Mouse (Mus musculus) ovary, postnatal 10 days (tissue): ENCODE results near the gene Khdc1a.
"Not testable (repeated sequence)": the region's sequence is repeated elsewhere in the genome, so short reads cannot be mapped to it uniquely, and the experiment has no call there.

Source experiments
- DNase-seq: peaks from one replicate; pipeline ENCODE4 v3.0.0; 2022; ENCODE audit warnings: low spot score

Khdc1a gene

DNA sequence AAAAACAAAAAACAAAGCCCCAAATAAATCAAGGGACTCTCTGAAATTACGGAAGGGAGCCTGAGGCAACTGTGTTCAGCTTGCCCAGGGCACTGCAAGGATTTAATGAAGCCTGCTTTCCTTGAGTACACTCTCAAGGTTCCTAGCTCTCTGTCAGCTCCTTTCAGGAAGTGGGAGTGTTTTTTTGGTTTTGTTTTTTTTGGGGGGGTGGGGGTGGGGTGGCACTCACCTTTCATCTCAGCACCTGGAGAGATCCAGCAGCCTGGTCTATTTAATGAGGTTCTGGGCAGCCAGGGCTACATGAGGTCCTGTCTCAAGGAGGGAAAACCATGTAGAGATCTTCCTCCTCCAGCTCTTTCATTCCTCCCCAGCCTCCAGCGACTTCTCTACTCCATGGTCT is at the start of gene Khdc1a:
Gene Khdc1a, plus strand, starts transcription at position 301 of the 400 bp plus-strand sequence.
- no peak for DNase-seq

DNA sequence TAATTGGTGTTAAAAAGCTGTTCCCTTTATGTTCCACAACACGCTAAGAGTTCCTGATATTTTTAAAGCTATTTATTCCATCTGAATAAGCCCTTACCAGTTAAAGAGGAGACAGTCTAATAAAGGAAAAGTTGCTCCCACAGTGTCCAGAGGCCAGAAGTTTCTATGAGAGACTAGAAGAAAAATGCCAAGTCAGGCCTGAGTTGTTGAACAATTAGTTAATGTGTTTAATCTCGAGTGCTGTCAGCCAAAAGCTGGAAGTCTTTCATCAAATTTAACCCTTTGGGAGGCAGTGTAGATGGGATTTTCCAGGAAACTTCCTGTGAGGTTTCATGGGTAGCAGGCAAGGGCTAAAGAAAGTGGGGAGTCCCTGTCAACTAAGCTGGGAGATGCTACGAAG is 49.6 kb upstream of the Khdc1a start:
- DNase-seq = no peak

DNA sequence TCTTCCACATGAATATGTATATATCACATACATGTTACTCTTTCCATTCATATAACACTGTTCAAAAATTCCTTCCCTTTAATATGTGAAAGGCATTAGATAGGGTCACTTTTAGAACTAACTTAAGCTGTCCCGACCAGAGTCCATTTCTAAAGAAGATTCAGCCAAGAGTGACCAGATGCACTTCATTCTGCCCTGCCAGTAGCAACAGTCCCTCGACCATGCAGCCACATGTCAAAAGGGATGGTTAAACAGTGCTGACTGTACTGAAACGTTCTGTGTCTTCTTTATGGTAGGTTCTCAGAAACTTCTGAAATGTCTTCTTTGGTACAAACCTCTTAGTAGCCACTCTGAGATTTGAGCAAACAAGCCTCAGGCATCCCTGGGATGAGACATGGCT is 47.8 kb upstream of the Khdc1a start:
- DNase-seq = no peak

DNA sequence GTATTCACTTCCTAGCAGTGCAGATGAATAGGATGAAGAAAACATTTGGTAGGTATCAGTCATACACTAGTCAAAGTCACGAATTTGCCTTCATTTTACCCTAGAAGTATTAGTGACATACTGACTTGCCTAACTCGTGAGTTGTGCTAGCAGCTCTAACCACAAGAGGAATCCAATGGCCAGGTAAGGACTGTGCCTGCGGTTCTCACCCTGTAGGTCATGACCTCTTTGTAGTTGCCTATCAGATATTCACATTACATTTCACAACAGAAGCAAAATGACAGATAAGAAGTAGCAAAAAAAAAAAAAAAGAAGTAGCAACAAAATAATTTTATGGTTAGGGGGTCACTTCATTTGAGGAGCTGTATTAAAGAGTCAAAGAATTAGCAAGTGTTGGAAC is 45.3 kb upstream of the Khdc1a start:
- DNase-seq = no peak

DNA sequence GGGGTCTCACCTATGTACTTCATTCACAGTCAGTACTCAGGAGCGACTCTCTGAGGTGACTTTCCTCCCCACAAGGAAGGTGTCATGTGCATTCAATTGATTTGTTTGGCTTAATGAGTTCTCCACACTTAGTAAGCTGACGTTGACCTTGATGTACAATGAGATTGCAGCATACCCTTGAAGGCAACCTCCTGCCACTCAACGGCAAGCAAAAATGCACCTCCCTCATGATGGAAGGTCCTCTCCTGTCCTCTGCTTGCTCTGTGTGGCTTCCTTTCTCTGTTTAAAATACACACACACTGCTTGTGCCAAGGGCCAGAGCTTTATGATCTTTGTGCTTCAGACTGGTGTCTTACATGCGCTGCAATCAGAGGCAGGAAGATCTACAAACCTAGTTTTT is 44.8 kb upstream of the Khdc1a start:
- no peak for DNase-seq

DNA sequence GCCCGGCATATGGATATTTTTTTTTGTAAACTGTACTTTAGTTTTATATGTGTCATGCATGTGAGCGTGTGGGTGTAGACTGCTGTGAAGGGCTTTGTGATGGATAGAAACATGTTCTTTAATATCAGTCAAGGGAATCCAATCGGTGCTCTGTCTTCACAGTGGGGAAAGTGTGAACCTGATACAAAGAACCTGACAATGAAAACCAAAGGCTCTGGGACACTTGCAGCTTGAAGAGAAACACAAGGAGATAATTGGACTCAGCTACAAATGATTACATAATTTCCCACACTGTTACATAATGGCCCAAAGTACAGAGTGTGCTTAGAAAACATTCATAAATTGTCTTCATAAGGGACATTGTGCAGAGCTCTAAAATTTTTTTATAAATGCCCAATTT is 44.0 kb upstream of the Khdc1a start:
- DNase-seq = no peak

DNA sequence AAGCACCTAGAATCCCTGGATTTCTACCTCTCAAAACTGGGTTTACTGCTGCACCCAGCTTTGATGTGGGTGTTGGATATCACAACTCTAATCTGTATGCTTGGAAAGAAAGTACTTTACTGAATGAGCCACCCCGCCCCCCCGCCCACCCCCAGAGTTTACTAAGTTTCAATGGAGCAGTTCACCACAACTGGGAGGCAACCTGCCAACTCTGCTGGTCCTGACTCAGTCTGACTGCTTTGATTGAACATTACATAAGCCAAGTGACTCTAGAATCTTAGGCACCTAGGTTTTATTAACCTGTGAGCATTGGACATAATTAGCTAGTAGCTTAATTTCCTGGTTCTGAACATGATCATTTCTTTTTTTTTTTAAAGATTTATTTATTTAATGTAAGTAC is 35.1 kb upstream of the Khdc1a start:
- DNase-seq = no peak

DNA sequence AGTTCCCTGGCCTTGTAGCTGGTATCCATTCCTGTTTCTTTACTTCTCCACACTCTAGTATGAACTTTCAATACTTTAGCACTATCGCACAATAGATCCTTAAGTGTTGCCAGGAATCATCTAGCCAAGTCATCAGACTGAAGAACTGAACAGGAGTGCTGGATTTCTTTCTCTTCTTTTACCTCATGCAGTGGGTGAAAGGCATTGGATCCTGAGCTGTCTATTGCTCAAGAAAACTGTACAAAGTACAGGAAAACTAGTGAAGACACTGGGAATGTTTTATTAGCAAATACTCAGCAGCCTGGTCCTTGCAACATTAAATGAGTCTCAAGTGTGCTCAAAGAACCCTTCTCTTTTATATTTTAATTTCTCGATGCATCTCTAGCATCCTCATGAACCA is 33.7 kb upstream of the Khdc1a start:
- no peak for DNase-seq

DNA sequence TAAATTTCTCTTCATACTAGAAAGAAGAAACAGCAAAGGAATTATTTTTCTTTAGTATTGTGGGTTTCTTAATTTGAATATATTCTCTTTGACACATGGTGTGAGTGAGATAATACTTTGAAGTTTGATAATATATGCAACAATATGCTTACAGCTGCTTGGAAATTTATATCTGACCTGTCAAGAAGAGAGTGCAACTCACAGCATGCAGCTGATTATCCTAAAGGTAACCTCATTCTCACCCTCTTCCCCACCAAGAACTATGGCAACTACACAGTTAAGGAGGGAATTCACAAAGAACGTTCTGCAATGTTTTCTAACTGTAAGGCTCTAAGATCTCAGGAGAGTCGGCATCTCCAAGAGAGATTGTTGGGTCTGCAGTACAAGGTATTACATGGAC is 33.1 kb upstream of the Khdc1a start:
- DNase-seq = no peak

DNA sequence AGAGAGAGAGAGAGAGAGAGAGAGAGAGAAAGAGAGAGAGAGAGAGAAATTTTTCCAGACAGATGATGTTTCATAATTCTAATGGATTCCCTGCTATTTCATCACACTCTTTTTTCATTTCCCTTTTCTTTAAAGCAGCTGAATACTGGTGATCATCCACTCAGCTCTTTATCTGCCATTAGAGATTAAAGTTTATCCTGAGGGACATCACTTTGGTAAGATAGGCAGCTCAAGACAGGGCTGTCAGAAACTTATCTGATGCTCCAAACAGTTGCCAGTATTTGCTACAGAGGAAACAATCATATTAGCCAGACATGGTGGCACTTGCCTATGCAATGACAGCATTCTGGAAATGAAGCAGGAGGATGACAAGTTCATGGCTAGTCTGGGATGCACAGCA is 31.2 kb upstream of the Khdc1a start:
- no peak for DNase-seq

DNA sequence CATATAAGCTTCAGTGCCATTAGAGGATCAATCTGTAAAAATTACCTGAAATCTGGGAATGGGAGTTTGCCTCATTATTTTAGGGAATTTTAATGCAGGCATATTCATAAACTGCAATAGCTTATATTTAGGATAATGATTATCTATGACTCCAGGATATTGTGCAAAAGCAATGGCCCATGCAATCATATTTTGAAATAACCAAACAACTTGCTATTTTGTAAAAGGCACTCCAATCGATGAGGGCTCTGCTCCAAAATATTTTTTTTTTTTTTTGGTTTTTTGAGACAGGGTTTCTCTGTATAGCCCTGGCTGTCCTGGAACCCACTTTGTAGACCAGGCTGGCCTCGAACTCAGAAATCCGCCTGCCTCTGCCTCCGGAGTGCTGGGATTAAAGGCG is 29.2 kb upstream of the Khdc1a start:
- not testable (repeated sequence) for DNase-seq

DNA sequence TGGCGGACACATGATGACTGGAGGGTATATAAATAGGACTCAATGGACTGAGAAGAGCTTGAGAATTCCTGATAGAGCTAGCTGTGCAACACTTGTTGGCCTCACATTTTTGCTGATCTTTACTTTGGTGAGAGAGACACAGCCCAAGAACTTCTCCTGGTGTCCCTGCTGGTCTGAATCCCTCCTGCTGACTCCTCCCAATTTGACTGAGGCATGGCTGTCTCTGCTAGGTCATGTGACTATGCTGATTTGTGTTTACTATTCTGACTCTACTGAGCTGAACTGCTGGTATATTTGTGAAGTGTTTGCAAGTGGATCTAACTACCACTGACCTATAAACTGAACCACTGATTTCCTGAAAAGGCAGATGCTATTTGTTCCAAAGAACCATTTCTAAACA is 27.8 kb upstream of the Khdc1a start:
- DNase-seq = no peak

DNA sequence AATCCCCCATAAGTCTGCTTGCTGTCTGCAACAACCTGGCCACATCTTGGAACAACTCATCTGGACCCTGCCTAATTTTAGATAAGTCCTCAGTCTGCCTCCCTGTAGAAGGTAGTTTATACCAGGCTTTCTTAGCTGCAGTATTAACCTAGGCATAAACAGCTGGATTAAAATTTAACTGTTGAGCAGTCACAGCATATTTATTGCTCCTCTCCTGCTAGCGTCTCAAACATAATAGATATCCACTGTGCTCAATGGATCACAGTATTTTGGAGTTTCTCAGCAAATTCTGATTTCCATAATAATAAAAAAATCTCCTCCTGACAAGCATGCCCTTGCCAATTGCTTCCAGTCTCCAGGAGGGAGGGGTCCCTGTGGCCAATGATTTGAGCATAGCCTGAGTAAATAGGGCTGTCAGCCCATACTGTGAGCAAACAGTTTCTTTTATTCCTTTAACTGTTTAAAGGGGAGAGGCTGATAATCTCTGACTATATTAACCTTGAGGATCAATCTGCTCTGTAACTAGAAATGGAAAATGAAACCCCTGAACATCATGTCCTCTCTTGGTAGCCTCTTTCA is 25.4 kb upstream of the Khdc1a start:
- DNase-seq = no peak

DNA sequence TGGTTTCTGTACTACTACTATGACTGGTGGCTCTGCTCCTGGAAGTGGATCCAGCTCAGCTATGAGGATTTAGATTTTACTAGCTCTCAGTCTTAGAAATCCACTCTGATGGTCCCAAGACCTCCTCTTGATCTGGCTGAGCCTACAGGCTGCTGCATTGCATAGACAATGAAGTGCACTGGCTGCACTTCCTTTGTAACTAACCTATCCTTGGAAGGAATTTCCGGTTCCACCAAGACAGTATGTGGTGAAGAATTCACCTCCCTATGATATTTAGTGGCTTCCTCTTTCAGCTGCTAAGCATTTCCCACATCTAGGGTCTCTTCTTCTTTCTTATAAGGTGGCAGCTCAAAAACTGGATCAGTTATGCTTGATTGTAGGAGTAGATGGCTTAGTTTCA is 24.8 kb upstream of the Khdc1a start:
- no peak for DNase-seq

DNA sequence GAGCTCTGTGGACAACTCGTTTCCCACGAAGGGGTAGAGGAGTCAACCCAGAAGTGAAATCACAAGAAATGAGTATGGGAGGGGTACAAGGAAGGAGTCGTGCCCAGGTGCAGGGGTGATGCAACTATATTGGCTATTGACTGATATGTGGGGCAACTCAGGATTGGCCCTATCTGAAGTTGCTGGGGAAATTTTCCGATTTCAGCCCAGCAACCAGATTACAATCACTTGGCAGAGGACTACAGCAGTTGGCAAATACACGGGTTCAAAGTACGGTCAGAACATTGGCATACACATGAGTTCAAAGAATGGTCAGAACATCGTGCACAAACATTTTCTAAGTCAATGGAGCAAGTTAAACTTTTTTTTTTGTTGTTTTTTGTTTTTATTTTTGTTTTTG is 22.7 kb upstream of the Khdc1a start:
- DNase-seq = no peak

DNA sequence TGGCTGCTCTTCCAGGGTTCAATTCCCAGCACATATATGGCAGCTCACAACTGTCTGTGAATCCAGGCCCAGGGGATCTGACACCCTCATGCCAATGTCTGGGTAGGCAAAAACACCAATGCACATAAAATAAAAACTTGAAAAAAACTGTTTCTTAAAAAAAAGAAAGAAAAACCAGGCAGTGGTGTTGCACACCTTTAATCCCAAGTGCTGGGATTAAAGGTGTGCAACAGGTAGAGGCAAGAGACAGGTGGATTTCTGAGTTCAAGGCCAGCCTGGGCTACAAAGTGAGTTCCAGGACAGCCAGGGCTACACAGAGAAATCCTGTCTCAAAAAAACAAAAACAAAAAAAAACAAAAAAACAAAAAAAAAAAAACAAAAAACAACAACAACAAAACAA is 18.3 kb upstream of the Khdc1a start:
- not testable (repeated sequence) for DNase-seq

DNA sequence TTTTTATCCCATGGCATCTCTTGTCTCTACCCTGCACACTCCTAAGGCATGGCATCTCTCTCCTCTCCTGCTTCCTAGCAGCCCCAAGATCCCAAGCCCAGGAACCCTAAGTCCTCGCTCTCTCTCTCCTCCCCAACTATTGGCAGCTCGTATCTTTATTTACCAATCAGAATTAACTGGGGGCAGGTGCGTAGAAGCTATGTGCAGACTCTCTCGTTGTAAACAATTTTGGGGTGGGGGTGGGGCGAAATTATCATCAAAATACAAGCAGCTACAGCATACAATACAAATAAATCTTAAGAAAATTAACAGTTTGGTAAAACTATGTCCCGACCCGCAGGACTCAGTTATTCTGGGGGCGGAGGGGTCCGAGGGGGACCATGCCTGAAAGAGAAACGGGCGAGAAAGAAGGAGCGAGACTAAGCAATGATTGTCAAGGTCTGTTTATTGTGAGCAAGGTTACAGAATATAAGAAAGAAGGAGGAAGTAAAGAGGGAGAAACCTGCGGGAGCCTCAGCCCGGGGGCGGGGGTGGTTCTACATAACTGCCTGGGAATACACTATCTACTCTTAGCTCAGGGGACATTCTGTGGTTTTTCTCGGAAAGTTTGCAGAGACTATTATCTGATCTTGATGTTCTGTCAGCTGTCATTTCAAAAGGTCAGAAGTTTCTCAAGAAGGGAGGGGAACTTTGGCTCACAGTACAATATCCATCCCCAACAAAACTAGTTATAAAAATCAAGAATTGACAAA is 16.0 kb upstream of the Khdc1a start:
- DNase-seq = no peak

DNA sequence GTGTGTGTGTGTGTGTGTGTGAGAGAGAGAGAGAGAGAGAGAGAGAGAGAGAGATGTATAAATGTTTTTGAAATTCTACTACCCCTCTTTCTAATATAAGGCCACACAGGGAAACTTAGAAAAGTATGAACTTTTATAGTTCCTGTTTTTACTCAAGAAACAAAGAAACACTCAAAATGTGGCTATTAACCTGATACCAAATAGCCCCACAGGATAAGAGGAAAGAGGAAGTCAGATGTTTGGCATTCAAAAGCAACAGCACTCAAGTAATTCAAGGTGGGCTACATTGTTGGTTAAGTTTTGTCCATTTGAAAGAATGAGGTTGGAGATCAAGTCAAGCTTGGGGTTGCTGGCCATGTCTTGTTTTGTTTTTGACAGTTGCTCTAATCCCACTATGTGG is 13.6 kb upstream of the Khdc1a start:
- no peak for DNase-seq

DNA sequence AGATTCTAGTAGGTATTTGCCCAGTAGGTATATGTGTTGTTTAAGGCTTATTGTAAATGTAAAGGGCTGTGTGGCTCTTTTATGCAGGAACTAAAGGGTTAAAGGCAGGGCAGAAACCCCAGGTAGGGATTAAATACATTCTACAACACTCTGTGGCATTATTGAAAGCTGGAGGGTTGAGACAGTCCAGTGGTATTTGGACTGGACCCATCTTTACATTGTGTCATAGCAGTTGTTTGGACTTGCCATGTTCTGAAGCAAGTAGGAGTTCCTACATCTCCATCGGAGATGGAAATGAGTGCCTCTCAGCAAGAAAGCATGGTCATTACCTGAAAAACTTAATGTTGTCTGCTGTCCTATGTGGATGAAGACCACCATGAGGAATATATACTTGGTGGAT is 8.7 kb upstream of the Khdc1a start:
- DNase-seq = no peak

DNA sequence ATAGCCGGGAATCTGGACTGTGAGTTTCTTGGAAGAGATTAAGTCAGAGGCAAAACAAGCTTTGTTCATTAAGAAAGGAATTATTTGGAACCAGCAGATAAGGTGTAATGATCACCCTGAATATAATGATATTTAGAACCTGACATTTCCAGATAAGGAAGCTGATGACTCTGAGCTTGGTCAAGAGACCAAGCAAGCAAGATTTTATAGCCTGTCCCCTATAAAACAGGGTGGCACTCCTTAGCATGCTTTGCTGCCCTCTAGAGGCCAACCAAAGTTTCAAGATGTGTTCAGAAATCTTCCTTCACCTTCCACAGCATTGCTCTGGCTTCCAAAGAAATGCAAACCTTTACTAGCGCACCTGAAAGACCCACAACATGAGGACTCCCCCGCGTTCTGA is 5.2 kb upstream of the Khdc1a start:
- DNase-seq = no peak

DNA sequence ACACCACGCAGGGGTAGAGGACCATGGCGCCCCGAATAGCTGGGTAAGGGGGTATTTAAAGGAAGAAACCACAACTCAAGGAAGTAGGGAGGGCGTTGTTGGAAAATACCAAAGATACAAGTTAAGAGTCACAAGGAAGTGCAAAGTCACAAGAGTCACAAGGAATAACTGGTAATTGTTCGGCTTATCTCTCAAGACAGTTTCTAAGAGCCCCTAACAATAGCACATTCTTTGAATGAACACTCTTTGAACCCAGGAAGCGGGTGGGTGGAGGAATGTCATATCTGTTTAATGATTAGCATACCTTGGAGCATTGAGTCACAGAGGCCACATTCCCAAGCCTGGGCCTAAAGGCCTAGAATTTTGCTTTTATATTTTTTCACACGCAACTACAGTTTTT is 4.7 kb upstream of the Khdc1a start:
- not testable (repeated sequence) for DNase-seq

DNA sequence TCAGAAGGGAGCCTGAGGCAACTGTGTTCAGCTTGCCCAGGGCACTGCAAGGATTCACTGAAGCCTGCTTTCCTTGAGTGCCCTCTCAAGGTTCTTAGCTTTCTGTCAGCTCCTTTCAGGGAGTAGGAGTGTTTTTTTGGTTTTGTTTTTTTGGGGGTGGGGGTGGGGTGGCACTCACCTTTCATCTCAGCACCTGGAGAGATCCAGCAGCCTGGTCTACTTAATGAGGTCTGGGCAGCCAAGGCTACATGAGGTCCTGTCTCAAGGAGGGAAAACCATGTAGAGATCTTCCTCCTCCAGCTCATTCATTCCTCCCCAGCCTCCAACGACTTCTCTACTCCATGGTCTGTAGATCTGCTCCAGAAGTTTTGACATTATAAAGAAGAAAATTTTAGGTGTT is 18.6 kb downstream of the Khdc1a start, which contains the start of gene Khdc1c:
Gene Khdc1c, plus strand, starts transcription at position 301 of the 400 bp plus-strand sequence.
- DNase-seq = not testable (repeated sequence)

DNA sequence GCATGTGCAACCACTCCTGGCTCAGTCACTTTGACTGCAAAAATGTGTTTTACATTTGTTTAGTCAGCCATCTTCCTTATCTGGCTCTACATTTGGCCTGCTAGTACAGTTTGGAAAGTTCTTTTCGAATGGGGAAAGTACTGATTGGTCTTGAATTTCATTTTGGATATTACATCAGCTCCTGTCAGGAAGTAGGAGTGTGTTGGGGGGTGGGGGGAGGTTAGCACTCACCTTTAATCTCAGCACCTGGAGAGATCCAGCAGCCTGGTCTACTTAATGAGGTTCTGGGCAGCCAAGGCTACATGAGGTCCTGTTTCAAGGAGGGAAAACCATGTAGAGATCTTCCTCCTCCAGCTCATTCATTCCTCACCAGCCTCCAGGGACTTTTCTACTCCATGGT is 33.8 kb downstream of the Khdc1a start, which contains the start of gene Khdc1b:
Gene Khdc1b, plus strand, starts transcription at position 301 of the 400 bp plus-strand sequence.
- DNase-seq = no peak

DNA sequence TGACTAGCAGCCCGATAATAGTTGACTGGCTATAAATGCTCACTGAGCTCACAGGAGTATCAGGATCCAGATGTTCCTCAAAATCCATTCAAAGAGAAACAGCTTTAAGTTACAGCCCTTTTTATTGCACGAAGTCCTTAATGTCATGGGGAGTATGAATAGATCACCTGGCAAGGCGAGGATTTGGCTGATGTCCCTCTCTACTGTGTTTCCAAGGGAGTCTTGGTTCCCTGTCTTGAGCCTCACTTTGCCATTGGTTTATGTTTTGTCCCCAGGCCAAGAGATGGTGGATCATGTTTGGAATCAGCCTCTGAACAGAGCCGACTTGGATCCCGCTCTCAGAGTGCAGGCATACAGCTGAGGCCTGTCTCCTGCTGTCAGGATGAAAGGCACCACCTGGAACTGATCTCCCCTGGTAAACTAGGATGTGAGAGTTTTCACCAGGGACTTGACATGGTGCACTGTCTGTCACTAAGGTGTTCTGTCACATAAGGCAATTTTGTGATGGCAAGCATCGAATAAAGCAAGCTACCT is 41.8 kb downstream of the Khdc1a start:
- no peak for DNase-seq
